Mouse (Mus musculus): ENCODE data around the gene Pik3cg.
"Not testable (repeated sequence)": the region's sequence is repeated elsewhere in the genome, so short reads cannot be mapped to it uniquely, and the experiment has no call there.

Gene Pik3cg

GRCm38 (mm10) chr12:32207948-32208891 is at the start of gene Pik3cg:
Gene Pik3cg (minus strand): TSS chr12:32208659.
- no peak for DNase-seq (ENCODE audit: low spot score in 2 of 2)

- no peak for DNase-seq (ENCODE audit: low spot score in 2 of 2)
Observed at GRCm38 (mm10) chr12:32248483-32248882, 40.0 kb upstream of the Pik3cg start.

GRCm38 (mm10) chr12:32245566-32246233 is 37.2 kb upstream of the Pik3cg start:
- DNase-seq (ENCODE audit: low spot score in 2 of 2), result no peak

GRCm38 (mm10) chr12:32243586-32243985 is 35.1 kb upstream of the Pik3cg start:
- DNase-seq (ENCODE audit: low spot score in 2 of 2), result no peak

GRCm38 (mm10) chr12:32239134-32239533 is 30.7 kb upstream of the Pik3cg start:
- DNase-seq (ENCODE audit: low spot score in 2 of 2), result not testable (repeated sequence)

- no peak for DNase-seq (ENCODE audit: low spot score in 2 of 2)
Observed at GRCm38 (mm10) chr12:32238433-32238832, 30.0 kb upstream of the Pik3cg start.

GRCm38 (mm10) chr12:32237839-32238238 is 29.4 kb upstream of the Pik3cg start:
- no peak for DNase-seq (ENCODE audit: low spot score in 2 of 2)

- no peak for DNase-seq (ENCODE audit: low spot score in 2 of 2)
Observed at GRCm38 (mm10) chr12:32237139-32237538, 28.7 kb upstream of the Pik3cg start.

GRCm38 (mm10) chr12:32236450-32236849 is 28.0 kb upstream of the Pik3cg start:
- DNase-seq (ENCODE audit: low spot score in 2 of 2), result no peak

- no peak for DNase-seq (ENCODE audit: low spot score in 2 of 2)
Observed at GRCm38 (mm10) chr12:32233871-32234270, 25.4 kb upstream of the Pik3cg start.

- DNase-seq (ENCODE audit: low spot score in 2 of 2), result no peak
Observed at GRCm38 (mm10) chr12:32231398-32231797, 22.9 kb upstream of the Pik3cg start.

- DNase-seq (ENCODE audit: low spot score in 2 of 2), result no peak
Observed at GRCm38 (mm10) chr12:32223629-32224028, 15.2 kb upstream of the Pik3cg start.

- DNase-seq (ENCODE audit: low spot score in 2 of 2), result no peak
Observed at GRCm38 (mm10) chr12:32222758-32223385, 14.4 kb upstream of the Pik3cg start.

GRCm38 (mm10) chr12:32220387-32220786 is 11.9 kb upstream of the Pik3cg start:
- DNase-seq (ENCODE audit: low spot score in 2 of 2), result no peak

- DNase-seq (ENCODE audit: low spot score in 2 of 2), result no peak
Observed at GRCm38 (mm10) chr12:32215143-32215542, 6.7 kb upstream of the Pik3cg start.

- DNase-seq (ENCODE audit: low spot score in 2 of 2), result no peak
Observed at GRCm38 (mm10) chr12:32212702-32213101, 4.2 kb upstream of the Pik3cg start.

- no peak for DNase-seq (ENCODE audit: low spot score in 2 of 2)
Observed at GRCm38 (mm10) chr12:32212156-32212555, 3.7 kb upstream of the Pik3cg start.

- DNase-seq (ENCODE audit: low spot score in 2 of 2), result no peak
Observed at GRCm38 (mm10) chr12:32211257-32211656, 2.8 kb upstream of the Pik3cg start.

GRCm38 (mm10) chr12:32208951-32209350 is 492 bp upstream of the Pik3cg start:
- DNase-seq (ENCODE audit: low spot score in 2 of 2), result no peak

- no peak for DNase-seq (ENCODE audit: low spot score in 2 of 2)
Observed at GRCm38 (mm10) chr12:32207141-32207540, 1.3 kb downstream of the Pik3cg start.

GRCm38 (mm10) chr12:32203695-32204094 is 4.8 kb downstream of the Pik3cg start:
- no peak for DNase-seq (ENCODE audit: low spot score in 2 of 2)

- no peak for DNase-seq (ENCODE audit: low spot score in 2 of 2)
Observed at GRCm38 (mm10) chr12:32202583-32202982, 5.9 kb downstream of the Pik3cg start.
